Mouse (Mus musculus): ENCODE results near the gene Rassf2. TPM values are rescaled to one million over a fixed set of nuclear protein-coding genes. Genes with fewer than 3 reads are reported as not detected.

The Rassf2 gene
- polyA plus RNA-seq (2012): 27.7 and 31.0 TPM in 2 replicates

DNA sequence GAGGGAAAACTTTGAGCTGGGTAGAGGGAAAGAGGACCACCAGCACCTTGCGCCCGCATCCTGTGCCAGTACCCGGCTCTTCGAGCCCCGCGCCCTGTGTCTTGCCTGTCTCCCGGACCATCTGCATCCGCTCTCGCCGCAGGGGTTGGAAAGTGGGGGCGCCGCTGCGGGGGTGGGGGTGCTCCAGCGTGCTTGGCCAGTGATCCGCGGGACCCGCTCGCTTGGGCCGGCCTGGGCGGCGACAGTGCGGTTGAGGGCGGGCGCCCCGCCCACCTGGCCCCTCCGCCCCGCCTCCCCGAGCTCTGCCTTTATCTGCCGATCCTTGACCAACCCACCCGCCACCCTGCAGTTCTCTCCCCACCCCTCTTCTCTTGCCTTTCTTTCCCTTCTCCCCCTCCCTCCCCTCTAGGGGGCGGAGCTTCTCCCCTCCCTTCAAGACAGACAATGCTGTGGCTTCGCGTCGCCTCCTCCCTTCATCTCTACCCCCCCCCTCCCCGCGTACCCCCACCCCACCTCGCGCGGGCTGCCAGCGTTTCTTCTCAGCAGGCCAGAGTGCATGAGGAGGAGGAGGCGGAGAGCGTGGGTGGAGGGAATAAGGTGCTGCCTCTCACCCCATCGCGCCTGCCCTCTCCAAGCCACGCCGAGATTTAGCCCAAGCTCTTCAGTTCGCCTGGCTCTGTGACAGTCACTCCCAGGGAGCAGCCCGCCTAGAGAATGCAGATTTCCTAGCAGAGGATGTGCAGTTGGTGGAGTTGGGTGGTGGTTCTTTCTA, at the start of gene Rassf2:
Gene Rassf2, minus strand, starts transcription at position 613 of the 772 bp plus-strand sequence.

DNA sequence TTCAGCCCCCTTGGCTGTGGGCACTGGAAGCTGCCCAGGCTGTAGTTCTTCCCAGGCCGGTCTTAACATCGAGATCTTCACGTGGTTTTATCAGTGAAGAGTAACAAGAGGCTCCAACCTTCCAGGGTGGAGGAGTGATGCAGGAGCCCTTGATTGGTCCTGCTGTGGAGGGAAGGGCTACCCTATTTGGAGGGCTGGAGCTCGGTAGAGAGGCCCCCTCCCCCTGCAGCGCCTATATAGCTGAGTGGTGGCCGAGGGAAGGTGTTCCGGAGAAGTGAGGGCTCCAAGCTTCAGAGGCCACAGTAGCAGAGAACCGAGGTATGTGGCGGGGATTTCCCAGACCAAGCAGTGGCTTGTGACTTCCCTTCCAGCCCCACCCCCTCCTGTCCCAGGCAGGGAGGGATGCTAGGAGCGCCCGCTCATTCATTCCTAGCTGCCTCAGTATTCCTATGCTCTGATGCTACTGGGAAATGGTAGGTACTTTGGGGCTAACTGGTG, 79.4 kb downstream of the Rassf2 start, which contains the start of gene Prnd:
Gene Prnd, plus strand, starts transcription at position 264 of the 498 bp plus-strand sequence.

Other genes with a start within 250 kb of the Rassf2 start
- not detected in 2 replicates for gene Erv3, start 170.5 kb downstream of the Rassf2 start, polyA plus RNA-seq (2012)
- gene Prnp, start 120.3 kb downstream of the Rassf2 start, polyA plus RNA-seq (2012): 2.9 and 3.4 TPM in 2 replicates
- not detected in 2 replicates for gene Prn, start 120.3 kb downstream of the Rassf2 start, polyA plus RNA-seq (2012)
- gene Prnd, start 79.4 kb downstream of the Rassf2 start, polyA plus RNA-seq (2012): 0.04 and 0.16 TPM in 2 replicates
- gene Slc23a2, start 114.8 kb upstream of the Rassf2 start, polyA plus RNA-seq (2012): 2.5 and 4.8 TPM in 2 replicates
- gene Tmem230, start 217.5 kb upstream of the Rassf2 start, polyA plus RNA-seq (2012): 19.2 and 29.8 TPM in 2 replicates
- gene Pcna, start 223.1 kb upstream of the Rassf2 start, polyA plus RNA-seq (2012): 50.7 and 50.9 TPM in 2 replicates
- 5.0 and 10.4 TPM in 2 replicates for gene Cds2, start 232.9 kb upstream of the Rassf2 start, polyA plus RNA-seq (2012)